Mouse (Mus musculus) testis, postnatal 14 days (tissue): ENCODE data around the gene Adssl1.

ENCODE experiments used
- DNase-seq: peaks from one replicate; pipeline ENCODE4 v3.0.0; 2021; ENCODE audit warnings: low spot score

The Adssl1 gene

DNA sequence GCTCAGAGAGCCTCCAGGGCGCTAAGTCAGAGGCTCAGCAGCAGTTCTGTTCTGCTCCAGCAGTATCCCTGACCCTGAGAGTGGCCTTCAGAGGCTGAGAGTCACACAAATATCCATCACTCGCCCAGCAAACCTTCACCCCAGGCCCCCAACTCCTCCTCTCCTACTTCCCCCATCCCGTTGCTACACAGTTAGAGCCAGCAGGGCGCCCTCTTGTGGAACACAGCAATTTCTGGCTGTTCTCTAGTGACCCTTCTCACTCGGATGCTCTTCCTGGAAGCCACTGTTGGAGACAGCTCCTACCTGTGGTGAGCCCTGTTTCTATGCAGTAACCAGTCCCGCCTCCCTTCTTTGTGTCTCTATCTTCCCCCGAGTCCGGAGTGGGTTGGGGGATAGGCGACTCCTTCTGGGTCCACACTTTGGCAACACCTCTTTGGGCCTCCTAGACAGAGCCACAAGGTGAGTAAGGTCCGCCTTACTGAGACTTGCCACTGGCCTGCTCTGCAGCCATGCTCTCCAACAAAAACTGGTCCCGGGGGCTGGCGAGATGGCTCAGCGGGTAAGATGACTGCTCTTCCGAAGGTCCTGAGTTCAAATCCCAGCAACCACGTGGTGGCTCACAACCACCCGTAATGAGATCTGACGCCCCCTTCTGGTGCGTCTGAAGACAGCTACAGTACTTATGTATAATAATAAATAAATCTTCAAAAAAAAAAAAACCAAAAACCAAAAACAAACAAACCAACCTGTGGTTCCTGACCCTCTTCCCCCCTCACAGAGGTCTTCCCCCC, 55.6 kb downstream of the Adssl1 start:
- peak; percentile 78 for DNase-seq

GRCm38 (mm10) chr12:112677076-112677475, 57.2 kb downstream of the Adssl1 start:
- no peak for DNase-seq

DNA sequence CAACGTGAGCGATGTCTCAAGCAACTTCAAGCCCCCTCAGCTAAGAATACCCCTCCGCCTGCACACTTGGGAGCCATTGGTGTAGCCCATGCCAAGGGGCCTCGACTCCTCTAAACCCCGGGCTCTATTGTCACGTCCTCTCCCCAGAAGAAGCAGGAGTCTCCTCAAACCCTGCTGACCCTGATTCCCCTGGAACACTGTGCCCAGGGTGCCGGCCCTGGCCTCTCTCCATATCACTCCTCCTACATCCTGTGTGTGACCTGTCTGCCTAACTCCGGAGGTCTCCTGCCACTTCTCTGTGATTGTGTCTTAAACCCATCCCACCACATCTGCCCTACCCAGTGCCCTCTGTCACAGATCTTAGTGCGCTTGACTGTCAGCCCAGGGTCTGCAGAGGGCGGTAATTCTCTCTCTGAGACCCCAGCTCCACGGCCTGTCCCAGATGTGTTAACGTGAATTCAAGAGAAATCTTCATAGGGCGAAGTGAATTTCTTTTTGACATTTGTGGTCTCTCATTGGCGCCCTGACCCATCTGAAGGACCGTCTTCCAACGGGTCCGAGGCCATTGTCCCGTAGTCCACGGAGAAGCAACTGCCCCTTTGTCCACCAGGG, 58.2 kb downstream of the Adssl1 start:
- no peak for DNase-seq

- DNase-seq, result peak; percentile 52
Measured at GRCm38 (mm10) chr12:112678555-112679026, 58.7 kb downstream of the Adssl1 start, which contains the start of gene Zbtb42. Gene Zbtb42 (plus strand): TSS chr12:112678828.

- no peak for DNase-seq
Measured at GRCm38 (mm10) chr12:112679027-112679996, 59.5 kb downstream of the Adssl1 start.

DNA sequence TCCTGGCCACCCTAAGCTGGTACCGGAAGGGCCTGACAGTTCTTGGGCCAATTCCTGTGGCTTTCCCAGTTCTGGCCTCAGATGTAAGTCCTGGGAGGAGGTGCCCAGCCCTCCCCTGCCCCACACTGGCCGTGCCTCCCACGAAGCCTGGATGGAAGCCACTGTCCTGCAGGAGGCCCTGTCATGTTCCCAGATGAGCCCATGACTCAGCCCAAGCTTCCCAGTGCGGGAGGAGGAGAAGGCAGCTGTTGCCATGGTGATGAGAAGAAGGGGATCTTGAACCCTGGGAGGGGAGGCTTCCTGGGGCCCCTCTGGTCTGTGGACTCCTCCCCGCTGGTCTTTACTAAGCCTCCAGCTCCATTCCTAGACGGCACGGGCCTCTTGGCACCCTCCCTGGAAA, 63.5 kb downstream of the Adssl1 start:
- DNase-seq, result no peak

DNA sequence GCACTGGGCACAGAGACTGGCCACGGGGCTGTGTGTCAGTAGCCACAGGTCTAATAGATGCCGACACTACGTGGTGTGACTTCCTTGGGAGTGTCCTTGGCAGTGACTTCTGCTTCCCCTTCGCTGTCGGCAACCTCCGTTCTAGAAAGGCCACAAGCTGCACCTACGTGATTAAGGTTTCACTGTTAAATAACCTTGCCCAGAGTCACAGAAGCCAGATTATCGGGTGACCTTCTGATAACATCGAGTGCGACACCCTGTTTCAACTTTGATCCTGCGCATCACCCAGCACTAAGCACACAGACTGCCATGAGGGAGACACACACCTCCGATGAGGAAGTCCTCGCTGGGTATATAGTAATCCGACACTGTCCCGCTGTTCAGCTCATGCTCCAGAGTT, 68.6 kb downstream of the Adssl1 start:
- DNase-seq, result no peak
